Mouse (Mus musculus) B cell, adult 2 months (primary cell): ENCODE measurements at regions not wholly inside any gene's neighbourhood (a gene's known extent, or its start where the extent isn't known, plus 50 kb on each side); places are given as distances from the start of the nearest gene placed in this dataset.

Experiments
- DNase-seq, 2 experiments: peaks; one replicate each; pipeline ENCODE4 v3.0.0; 2022

- DNase-seq, result no peak
These were observed 386.5 kb downstream of the Brinp2 start for GRCm38 (mm10) chr1:157969635-157970111.

DNA sequence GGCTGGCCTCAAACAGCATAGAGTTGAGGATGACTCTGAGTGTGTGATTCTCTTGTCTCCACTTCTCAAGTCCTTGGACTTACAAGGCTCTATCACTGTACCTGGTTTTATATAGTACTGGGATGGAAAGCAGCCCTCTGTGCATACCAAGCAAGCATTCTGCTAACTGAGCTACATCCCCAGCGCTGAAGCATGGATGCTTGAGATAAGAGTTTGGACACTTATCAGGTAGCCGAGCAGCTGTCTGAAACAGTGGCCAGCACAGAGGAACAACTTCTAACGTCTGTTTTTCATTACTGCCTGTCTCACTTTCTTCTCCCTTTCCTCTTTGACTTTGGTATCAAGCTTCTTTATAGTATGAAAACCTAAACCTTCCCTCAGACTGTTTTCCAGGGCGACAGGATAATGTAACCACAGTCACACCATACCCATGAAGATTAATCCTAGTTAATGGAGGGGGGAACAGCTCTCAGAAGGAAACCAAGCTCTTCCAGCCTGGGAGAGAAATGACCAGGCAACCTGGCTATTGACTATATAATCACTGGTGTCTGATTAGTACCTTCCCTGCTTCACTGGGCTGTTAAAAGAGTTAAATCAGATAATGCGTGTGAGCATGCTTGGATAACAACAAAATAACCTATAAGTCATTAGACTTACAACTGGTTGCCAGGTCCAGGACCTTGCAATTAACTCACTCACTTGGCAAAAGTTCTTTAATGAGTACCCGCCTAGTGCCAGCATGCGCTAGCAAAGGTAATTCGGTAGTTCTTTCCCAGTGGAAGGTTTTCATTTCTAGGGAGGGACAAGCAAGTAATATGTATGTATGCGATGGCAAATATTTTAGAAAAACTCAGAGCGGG, 382.5 kb downstream of the Brinp2 start:
- DNase-seq, result no peak

GRCm38 (mm10) chr1:157974656-157975055, 381.5 kb downstream of the Brinp2 start:
- DNase-seq, result no peak

DNA sequence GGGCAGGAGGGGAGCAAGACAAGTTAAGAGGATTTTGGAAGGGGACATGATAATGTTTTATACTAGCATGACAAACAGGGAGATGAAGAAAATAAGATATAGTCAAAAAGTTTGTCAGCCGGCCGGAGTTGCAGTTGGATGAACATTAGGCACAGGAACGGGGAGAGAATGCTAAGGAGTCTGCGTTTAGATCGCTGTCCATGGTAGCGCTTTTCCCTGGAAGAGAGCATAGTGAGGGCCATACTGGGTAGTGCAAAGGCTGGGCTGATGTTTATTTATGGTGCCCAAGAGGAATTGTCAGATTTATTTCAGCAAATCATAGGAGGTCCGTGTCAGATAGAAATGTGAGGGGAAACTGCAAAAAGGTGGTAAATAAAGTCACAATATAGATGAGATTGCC, 337.0 kb downstream of the Brinp2 start:
- DNase-seq, result no peak

- no peak for DNase-seq
These were observed 316.4 kb downstream of the Brinp2 start for GRCm38 (mm10) chr1:158039756-158040155.

GRCm38 (mm10) chr1:158040334-158040733, 315.8 kb downstream of the Brinp2 start:
- no peak for DNase-seq

GRCm38 (mm10) chr1:158052644-158053043, 303.5 kb downstream of the Brinp2 start:
- DNase-seq, result no peak

DNA sequence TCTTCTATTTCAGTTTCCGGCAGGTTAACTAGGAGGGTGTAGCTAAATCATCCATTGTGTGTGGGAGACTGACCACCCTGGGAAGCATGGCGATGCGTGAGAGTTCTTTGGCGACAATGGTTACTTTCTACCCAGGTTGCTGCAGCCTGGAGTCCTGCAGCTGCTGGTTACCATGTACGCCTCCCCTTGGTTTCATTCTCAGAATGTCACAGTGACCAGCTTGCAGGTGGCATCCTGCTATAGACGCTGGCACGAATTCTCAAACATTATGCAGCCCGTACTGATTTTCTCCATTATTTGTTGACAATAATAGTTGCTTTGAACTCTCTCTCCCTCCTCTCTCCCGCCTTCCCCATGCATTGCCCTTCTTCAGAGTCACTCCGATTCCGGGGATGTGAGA, 301.2 kb downstream of the Brinp2 start:
- no peak for DNase-seq

DNA sequence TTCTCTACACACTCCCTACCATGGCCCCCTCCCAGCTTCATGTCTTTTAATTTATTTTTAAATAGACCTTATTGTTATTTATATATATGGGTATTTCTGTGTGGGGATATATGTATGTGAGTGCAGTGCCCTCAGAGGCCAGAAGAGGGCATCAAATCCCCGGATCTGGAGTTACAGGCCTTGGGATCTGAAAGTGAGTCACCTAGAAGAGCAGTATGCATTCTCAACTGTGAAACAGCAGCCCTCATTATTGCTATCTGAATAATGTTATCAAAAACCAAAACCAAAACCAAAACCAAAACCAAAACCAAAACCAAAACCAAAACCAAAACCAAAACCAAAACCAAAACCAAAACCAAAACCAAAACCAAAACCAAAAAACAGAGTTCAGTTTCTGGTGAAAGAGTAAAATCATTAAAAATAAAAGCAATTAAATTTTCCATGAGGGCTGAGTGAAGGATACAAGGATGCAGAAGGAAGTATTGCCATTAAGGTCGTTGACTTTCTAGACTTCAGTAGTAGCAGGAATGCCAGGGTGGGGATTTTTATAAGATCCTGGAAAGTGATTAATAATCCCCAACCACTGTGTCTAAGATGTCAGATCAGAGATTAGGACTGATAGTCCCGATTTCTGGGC, 299.0 kb downstream of the Brinp2 start:
- peak; percentile 1 to 4 for DNase-seq

DNA sequence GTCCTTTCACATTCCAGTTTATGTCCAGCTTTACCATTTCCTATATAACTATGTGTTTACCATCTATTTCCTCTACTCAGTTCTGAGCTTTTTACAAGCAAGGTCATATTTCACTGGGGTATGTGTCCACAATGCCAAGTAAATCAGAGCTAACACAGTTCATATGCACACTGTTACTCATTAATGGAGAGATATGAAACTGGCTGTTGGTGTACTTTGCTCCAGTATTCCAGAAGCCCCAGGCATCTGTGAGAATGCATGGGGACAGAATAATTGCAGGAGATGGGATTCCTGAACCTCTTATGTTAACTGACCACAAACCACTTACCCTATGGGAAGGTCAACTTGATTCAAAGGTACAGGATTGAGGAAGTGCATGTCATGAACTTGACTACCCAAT, 298.3 kb downstream of the Brinp2 start:
- DNase-seq, result no peak

DNA sequence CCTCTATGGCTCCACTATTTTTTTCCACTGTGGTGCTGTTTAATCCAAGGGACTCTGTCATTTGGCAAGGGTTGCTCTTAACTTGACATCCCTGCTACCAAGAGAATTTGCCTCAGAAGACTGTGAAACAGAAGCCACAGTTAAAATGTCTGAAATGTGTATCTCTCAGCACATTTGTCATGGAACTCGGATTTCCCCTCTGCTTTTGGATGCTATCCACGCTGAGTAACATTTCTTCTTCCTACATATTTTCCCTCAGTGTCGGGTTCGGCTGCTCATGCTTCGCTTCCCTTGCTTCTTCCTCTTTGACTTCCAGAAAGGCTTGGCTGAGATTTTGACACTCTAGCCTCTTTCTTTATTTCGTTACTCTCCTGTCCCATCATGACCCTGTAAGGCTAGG, 294.1 kb downstream of the Brinp2 start:
- no peak for DNase-seq

- no peak for DNase-seq
These were observed 273.9 kb downstream of the Brinp2 start for GRCm38 (mm10) chr1:158082181-158082580.

DNA sequence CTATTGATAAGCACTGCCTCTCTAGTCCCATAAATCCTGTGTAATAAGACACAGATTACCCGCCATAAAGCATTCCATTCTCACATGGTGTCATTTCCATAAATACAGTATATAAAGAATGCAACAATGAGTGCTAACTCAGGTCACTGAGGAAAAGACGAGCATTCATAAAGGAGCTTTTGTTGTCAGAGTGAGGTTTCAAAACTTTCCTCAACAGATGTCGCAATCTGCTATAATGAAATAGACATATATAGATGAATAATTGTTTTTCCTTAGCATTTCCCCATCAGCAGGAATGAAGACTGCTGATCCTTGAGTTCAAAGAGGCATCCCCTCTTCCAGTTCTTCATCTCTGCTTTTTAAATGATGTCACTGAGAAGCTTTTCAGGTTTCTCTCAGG, 270.3 kb downstream of the Brinp2 start:
- DNase-seq, result no peak

GRCm38 (mm10) chr1:158097500-158097899, 258.6 kb downstream of the Brinp2 start:
- DNase-seq, result no peak

DNA sequence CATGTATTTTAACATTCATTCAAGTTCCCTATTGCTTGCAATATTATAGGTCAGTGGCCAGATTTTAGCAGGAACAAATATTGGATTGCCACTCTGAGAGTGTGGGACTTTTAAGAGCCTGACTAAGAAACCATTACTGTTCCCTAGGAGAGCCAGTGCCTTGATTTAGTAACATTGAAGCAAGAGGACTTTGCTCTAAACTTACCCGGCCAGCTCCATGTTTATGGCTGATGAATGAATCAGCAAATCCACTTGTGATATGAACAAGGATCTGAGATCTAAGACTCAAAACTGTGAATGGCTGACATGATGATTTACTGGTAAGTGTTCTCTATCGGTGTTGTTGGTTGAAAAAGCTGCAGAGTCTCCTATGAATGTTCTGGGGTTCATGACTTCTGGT, 236.4 kb downstream of the Brinp2 start:
- no peak for DNase-seq

GRCm38 (mm10) chr1:158124902-158125301, 231.2 kb downstream of the Brinp2 start:
- DNase-seq, result no peak

GRCm38 (mm10) chr1:158126272-158126671, 229.9 kb downstream of the Brinp2 start:
- no peak for DNase-seq

DNA sequence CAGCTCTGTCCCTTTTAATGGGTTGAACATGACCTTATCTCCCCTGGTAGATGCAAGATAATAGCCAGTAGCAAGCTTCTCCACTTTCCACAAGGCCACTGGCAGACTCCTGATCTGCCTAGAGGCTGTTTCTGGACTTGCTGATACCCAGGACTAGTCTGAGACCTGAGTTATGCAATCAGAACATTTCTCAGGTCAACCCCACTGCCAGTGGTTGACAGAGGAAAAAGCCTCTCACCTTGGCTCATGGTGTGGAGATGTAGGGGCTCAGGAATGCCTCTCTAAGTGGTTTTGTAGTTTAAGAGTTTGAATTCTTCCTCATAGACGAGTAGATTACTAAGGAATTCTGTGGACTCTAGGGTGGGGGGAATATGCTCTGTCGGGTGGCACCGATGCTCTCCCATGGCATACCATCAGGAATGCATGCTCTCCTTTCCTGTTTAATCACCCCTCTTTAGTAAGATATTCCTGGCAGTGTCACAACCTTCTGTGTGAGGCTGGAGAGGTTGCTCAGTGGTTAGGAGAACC, 226.8 kb downstream of the Brinp2 start:
- DNase-seq, result no peak

DNA sequence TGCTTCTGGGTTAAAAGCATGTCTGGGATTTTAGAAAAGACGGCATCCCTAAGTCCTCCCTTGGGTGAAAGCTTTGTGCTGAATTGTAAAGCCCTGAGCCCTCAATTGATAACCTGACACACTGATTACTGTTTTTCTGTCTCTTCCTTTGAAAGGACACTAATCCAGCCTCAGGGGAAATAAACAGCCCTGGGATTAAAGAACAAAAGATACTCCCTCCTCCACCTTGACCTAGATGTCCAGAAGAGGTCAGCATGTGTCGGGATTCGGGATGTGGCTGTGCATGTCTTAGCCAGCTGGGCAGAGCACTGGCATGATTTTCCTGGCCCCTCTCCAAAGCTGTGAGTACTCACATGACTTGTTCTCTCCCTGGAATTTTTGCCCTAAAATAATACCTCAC, 208.6 kb downstream of the Brinp2 start:
- no peak for DNase-seq

DNA sequence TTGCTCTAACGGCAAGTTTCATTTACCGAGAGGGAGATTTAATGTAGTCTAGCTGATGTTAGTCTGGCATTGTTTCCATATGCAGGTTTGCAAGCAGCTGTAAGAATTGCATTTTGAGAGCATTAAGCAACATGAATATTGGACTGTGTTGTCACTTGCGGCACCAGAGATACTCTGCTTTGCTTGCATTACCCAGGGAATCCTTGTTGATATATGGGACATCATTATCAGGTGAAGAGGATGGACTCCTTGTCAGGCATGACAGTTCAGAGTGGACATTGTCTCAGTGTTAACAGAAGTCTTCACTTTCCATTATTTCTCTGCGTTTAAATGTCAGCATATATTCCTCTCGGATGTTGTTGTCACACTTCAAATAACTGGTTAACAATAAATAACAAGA, 208.1 kb downstream of the Brinp2 start:
- DNase-seq, result no peak

GRCm38 (mm10) chr1:158161111-158161510, 195.0 kb downstream of the Brinp2 start:
- no peak for DNase-seq

DNA sequence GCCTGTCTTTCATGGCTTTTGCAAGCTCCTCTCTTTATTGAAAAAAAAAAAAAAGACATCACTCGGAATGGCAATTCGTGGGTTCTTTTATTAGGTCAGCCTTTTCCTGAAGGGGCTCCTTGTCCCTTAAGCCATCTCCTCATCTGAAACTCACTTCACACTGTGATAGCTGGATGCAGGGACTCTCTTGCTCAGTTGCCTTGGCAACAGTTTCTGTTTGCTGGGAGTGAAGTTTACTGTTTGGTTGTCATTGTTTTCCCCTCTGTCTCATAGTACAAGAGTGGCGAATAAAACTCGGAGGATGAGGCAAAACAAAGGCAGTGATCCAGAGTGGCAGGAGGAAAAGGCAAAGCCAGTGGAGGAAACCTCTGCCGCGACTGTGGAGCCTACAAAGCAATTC, 194.6 kb downstream of the Brinp2 start:
- no peak for DNase-seq

GRCm38 (mm10) chr1:158163411-158163810, 192.7 kb downstream of the Brinp2 start:
- no peak for DNase-seq

DNA sequence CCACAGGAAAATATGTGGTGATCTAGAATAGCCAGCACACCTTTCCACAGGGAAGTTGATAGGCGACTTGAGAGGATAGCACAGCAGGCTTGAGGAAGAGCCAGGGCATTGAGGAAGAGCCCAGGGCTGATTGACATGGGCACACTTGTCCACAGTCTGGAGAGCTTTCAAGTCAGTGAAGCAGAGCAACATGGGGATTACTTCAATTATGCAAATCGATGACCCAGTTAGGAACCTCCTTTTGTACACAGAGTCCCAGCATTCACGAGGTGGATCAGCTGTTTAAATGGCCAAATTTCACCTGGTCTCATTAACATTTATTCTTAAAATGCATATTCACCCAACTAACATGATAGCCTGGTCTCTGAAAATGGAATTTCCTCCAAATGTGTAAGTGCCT, 186.1 kb downstream of the Brinp2 start:
- DNase-seq, result no peak
